Mouse (Mus musculus) hindlimb bud, embryonic 11.5 days (tissue): ENCODE data around the gene Prrt1.

Experiments
- DNase-seq: peaks from one replicate; pipeline ENCODE4 v3.0.0-alpha.2; 2012; ENCODE audit warnings: low read depth, low spot score; ENCODE audit errors: extremely low spot score

Gene Prrt1

GRCm38 (mm10) chr17:34597566-34598095, 31.7 kb upstream of the Prrt1 start, which contains the start of gene Ager:
Gene Ager (plus strand): TSS chr17:34597862.
- no peak for DNase-seq

DNA sequence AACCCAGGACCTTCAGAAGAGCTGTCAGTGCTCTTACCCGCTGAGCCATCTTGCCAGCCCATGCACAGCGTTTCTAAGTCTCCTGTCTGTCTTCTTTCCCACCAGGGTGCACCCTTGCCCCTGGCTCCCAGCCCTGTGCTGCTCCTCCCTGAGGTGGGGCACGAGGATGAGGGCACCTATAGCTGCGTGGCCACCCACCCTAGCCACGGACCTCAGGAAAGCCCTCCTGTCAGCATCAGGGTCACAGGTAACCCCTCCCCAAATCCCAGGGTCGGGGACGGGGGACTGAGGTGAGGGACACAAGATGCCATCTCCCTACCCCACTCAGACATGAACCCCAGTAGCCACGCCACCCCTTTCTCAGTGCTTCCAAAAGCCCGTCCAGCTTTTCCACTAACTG, 29.4 kb upstream of the Prrt1 start:
- no peak for DNase-seq

DNA sequence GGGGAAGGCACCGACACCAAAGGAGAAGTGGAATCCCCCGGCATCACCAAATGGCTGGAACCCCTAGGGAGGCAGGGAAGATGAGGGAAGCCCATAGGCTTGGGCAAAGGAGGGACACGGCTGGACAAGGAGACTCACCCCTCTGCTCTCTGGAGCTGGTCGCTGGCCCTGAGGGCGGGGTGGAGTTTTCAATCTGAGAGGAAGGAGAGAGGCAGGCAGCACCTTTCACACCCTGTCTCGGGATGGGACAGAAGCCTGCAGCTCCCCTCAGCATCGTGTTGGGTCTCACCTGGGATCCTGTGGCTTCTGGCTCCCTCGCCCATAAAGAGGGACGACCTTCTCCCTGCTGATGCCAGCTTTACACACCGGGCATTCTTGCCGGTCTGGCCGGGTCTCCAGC, 27.5 kb upstream of the Prrt1 start:
- no peak for DNase-seq

DNA sequence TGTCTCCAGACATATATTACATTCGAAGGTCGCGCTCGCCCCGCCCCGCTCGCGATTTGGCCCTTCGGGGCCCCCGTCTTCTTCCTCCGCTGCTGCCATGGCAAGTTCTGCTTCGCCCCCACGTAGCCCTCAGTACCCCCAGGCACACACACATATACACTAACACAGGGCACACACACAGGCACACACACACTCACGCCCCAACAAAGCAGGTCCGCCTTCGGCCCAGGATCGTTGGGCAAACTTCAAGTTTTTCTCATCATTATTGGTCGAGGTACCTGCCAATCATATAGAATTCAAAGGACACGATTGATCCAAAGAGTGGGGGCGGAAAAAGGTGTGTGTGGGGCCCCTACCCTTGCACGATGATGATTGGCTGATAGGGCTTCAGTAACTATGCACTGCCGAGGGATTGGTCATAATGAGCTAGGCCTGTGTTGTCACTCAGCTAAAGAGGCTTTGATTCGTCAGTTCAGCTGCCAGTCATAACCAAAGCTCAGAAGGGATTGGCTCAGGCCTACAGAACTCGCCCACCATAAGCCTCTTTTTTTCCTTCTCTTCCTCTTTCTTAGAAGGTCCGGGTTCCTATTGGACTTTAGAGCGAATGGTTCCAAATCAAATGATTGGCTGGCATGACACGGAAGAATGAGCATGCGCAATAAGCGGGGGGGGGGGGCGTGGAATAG, 25.8 kb upstream of the Prrt1 start, which contains the start of gene Rnf5:
TSS of gene Rnf5 (minus strand) at position 316 of the 686 bp plus-strand sequence.
- peak; percentile 100 for DNase-seq

DNA sequence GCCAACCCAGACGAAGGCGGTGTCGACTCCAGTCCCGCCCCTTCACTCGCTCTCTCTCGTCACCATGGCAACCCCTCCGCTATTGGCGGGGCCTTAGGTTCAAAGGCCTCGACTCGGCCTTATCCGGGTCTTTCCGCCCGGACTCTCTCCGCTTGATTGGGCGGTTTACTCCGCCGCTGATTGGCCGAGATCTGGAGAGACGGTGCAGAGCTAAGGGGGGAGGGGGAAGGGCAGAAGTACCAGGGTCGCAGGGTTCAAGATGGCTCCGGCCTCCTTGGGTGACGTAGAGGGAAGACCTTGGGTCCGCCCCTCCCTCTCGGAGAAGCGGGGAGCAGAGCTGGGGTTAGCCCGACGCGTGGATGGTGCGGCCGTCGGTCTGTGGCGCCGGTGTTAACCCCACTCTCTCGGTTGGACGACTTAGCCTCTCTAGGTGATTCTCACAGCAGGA, 25.2 kb upstream of the Prrt1 start, which contains the start of gene Agpat1:
TSS of gene Agpat1 (plus strand) at position 202 of the 448 bp plus-strand sequence.
- DNase-seq, result peak; percentile 97

DNA sequence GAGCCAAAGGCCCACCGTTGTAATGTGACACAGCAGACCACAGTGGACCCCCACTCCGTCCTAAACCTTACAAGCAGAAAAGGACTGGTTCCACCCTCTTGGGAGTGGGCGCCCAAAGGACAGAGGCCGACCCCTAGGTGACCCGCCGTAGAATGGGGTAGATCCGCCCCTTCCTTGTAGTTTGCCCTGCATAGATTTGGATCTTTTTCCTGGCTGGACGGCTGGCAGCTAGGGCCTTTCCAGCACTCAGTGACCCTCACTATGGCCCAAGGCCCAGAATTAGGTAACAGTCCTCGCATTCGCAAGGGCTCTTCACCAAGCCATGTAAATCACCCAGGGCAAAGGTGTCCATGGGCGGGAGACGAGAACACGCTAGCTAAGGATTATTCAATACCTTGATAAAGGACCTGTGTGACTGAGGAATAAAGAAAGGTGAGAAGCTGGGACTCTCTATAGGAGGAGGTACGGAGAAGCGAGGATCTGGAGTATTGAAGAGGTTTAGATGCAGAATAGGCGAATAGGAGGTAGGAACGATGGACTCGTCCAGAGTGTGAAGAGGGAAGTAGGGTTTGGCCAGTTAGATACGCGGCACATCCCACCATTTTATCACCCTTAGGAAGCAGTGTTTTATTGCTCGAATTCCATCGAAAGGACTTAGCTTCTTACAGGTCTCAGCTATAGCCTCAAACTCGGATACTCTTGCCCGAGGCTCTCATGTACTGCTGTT, 24.7 kb upstream of the Prrt1 start:
- no peak for DNase-seq

- DNase-seq, result no peak
These were observed 23.7 kb upstream of the Prrt1 start for GRCm38 (mm10) chr17:34605609-34606008.

- DNase-seq, result no peak
These were observed 22.9 kb upstream of the Prrt1 start for GRCm38 (mm10) chr17:34606186-34607039.

- DNase-seq, result no peak
These were observed 21.3 kb upstream of the Prrt1 start for GRCm38 (mm10) chr17:34607997-34608396.

DNA sequence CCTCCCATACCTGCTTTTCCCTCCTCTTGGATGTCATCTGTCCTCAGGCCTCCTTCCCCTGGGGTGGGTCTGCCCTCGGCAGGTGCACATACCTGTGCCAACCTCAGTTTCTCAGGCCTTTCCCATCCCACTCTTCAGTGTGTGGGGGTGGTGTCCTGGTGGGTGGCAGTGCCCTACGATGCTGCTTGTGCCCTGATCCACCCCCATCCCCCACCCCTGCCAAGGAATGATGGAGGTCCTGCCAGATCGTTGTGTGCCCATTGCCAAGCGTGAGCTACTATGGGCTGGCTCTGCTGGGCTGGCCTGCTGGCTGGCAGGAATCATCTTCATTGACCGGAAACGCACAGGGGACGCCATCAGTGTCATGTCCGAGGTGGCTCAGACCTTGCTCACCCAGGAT, 18.3 kb upstream of the Prrt1 start:
- DNase-seq, result no peak

DNA sequence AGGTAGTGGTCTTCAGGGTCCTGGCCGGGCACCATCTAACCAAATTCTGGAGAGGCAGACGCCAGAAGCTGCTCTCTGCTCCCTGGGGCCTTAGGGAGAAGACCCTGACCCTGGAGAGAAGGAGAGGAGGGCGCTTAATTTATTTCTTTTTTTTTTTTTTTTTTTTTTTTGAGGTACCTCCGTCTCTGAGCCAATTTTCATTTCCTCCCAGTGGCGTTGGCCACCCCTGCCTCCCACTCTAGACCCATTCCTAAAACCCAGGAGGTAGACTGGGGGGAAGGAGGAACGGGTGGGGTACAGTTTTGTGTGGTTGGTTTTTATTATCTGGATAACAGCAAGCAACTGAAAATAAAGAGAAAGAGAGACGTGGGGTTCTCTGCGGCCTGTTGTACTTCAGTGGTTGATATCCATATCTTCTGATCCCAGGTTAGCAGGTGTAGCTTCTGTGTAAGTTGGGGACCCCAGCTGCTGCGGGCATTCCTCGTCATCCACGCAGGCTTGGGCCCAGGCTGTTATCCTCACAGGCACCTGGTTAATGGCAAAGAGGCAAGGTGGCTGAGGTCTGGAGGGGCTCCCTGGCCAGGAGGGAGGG, 16.2 kb upstream of the Prrt1 start:
- DNase-seq, result no peak

DNA sequence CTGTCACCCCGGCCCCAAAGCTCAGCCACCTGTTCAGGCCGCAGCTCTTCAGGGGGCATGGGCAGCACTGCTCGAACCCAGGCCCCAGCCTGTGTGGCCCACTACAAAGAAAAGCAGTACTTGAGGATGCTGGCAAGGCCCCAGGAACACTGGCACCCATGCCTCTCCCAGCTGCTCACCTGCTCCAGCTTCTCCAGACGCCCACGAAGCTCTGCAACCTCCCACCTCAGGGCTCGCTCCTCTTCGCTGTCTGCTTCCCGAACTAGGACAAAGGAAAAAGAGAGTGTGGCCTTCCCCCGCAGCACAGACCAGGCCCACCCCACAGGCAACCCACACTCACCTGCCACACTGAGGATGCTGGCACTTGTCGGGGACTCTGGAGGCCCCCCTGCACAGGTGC, 15.5 kb upstream of the Prrt1 start:
- no peak for DNase-seq

- no peak for DNase-seq
These were observed 13.5 kb upstream of the Prrt1 start, which contains the start of gene Egfl8 for GRCm38 (mm10) chr17:34615871-34616270. Gene Egfl8 (minus strand): TSS chr17:34615971.

GRCm38 (mm10) chr17:34618999-34619398, 10.3 kb upstream of the Prrt1 start:
- no peak for DNase-seq

GRCm38 (mm10) chr17:34621006-34621405, 8.3 kb upstream of the Prrt1 start:
- no peak for DNase-seq

DNA sequence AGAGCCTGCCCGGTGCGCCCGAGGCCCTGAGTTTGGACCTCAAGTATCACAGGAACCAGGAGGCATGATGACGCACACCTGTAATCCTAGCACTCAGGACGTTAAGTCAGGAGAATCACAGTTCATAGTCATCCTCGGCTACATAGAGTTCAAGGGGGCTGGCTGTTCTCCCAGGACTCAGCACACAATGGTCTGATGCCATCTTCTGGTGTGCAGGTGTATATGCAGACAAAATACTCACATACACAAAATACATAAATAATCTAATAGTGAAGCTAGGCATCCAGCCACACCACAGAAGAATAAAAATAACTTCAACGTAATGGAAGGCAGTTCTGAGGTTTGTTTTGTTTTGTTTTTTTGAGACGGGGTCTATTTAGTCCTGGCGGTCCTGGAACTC, 6.2 kb upstream of the Prrt1 start:
- DNase-seq, result no peak

DNA sequence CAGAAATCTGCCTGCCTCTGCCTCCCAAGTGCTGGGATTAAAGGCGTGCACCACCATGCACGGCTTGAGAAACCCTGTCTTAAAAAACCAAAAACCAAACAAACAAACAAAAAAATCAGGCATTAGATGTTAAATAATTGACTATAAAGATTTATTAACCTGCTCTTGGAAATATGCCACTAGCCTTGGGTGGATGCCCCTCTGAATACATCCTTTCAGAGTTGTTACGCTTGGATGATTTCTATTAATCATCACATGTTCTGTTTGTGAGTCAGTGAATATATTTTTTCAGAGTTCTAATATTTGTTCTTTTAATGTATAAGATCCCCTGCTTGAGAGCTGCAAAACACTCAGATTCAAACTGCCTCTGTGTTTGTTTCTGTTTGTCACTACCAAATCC, 4.4 kb upstream of the Prrt1 start:
- no peak for DNase-seq

GRCm38 (mm10) chr17:34626062-34626772, 3.1 kb upstream of the Prrt1 start:
- DNase-seq, result no peak

DNA sequence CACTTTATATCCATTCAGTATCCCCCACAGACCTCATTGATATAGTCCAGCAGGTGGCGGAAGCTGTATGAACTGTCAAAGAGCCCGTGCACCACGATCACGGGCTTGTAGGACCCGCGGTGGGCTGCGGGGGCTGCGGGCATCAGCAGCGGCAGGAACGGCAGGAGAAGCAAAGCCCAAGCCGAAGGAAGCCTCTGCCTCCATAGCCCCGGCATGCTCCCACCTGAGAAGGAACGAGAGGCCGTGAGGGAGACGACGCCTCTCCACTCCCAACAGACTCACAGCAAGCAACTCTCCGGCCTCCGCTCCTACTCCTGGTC, 2.6 kb upstream of the Prrt1 start:
- DNase-seq, result no peak
